Mouse (Mus musculus) stomach, embryonic 14.5 days (tissue): Measurements from ENCODE around the gene Creb3l4. TPM values are rescaled to one million over a fixed set of nuclear protein-coding genes. Genes with fewer than 3 reads are reported as not detected.

Experiments used
- ATAC-seq: fragments of 200-750 bp; cut with Nextera tagmentation; 2 replicates; pipeline ENCODE4 v1.8.0; 2017; ENCODE audit warnings: low read depth, moderate TSS enrichment; ENCODE audit not compliant: insufficient number of reproducible peaks, insufficient read depth, low FRiP score
- H3K27ac ChIP-seq: fragments of 300-500 bp; sonication (generic); 2 replicates; pipeline ENCODE4 v1.5.1; 2014; ENCODE audit warnings: mild to moderate bottlenecking, low read length, moderate library complexity, mixed read lengths
- H3K27me3 ChIP-seq: fragments of 300-500 bp; sonication (generic); 2 replicates; pipeline ENCODE4 v1.6.1; 2014; ENCODE audit warnings: low read length, control low read depth, mixed read lengths; ENCODE audit not compliant: control insufficient read depth, insufficient read depth
- H3K36me3 ChIP-seq: fragments of 300-500 bp; sonication (generic); 2 replicates; pipeline ENCODE4 v1.6.1; 2014; ENCODE audit warnings: mild to moderate bottlenecking, control low read depth, low read length, moderate library complexity, mixed read lengths; ENCODE audit not compliant: control insufficient read depth, insufficient read depth
- H3K4me1 ChIP-seq: fragments of 300-500 bp; sonication (generic); 2 replicates; pipeline ENCODE4 v1.6.1; 2014; ENCODE audit warnings: low read length, control low read depth, mixed read lengths; ENCODE audit not compliant: control insufficient read depth, insufficient read depth
- H3K4me2 ChIP-seq: fragments of 300-500 bp; sonication (generic); replicated peaks from 2 replicates; pipeline ENCODE4 v1.6.1; 2014; ENCODE audit warnings: low read depth, low read length, control low read depth
- H3K4me3 ChIP-seq: fragments of 300-500 bp; sonication (generic); 2 replicates; pipeline ENCODE4 v1.5.1; 2014; ENCODE audit warnings: low read depth, low read length, control low read depth
- H3K9ac ChIP-seq: fragments of 300-500 bp; sonication (generic); replicated peaks from 2 replicates; pipeline ENCODE4 v1.6.1; 2014; ENCODE audit warnings: low read depth, mild to moderate bottlenecking, control low read depth, low read length, moderate library complexity, mixed read lengths
- H3K9me3 ChIP-seq: fragments of 300-500 bp; sonication (generic); 2 replicates; pipeline ENCODE4 v1.6.1; 2016; ENCODE audit warnings: low read depth, low read length, control low read depth; ENCODE audit not compliant: control insufficient read depth
- WGBS: fragments of 180-500 bp; shearing (Covaris S2); extraction: QIAGEN DNeasy Blood & Tissue Kit; methylation state at CpG from one replicate; pipeline ENCODE4 v1.1.7; 2014; 5-methylcytosine and 5-hydroxymethylcytosine counted together
- polyA plus RNA-seq: library from polyadenylated mRNA; unstranded; fragments of >200 nt; fragmentation: Nextera tagmentation; extraction: Ambion mirVana; gene quantifications from 2 replicates; pipeline ENCODE4 v1.2.1, GENCODE M21; 2014

The Creb3l4 gene
- polyA plus RNA-seq, 1 experiment from 2014 or later, result 20.6 TPM

GRCm38 (mm10) chr3:90231507-90232333 lies 11.6 kb downstream of the Creb3l4 start, which contains the start of gene Jtb:
Gene Jtb (plus strand): TSS chr3:90231597.
- Histone ChIP-seq H3K4me1 (no peaks in the 10 kb centered on the region), H3K9me3 (no peaks in the 10 kb centered on the region), H3K4me3 (peak within 1 kb of the TSS; percentile 60), H3K9ac (peak within 1 kb of the TSS; percentile 63), H3K36me3 (peaks cover 26% of the 10 kb centered on the region), H3K27ac (peak within 1 kb of the TSS; percentile 85), H3K4me2 (peak within 1 kb of the TSS; percentile 70), H3K27me3 (no peaks in the 10 kb centered on the region)
- under 1% methylated on average over 59 of the region's 61 CpGs for WGBS
- peak; percentile 96 for ATAC-seq

- Histone ChIP-seq H3K27ac (no peak overlapping the region), H3K36me3 (peaks cover 21% of the 10 kb centered on the region), H3K27me3 (no peaks in the 10 kb centered on the region), H3K4me2 (peak overlapping the region; percentile 70), H3K9me3 (no peaks in the 10 kb centered on the region), H3K4me1 (no peaks in the 10 kb centered on the region), H3K9ac (no peak overlapping the region; the same call in 1 of the 2 replicates), H3K4me3 (peak overlapping the region; percentile 60)
- WGBS, result 15% methylated on average over 8 of the region's 8 CpGs
- no peak for ATAC-seq
Measured at GRCm38 (mm10) chr3:90231075-90231474, 12.2 kb downstream of the Creb3l4 start.

- H3K4me3 ChIP-seq, result no peak overlapping the region
- no peak for ATAC-seq
- WGBS, result 82% methylated on average over 10 of the region's 10 CpGs
- no peaks in the 10 kb centered on the region for H3K27me3 ChIP-seq
- H3K36me3 ChIP-seq, result peaks cover 10% of the 10 kb centered on the region; the same call in 1 of the 2 replicates
- H3K4me2 ChIP-seq, result no peak overlapping the region
- no peaks in the 10 kb centered on the region for H3K9me3 ChIP-seq
- peaks cover 13% of the 10 kb centered on the region; the same call in 1 of the 2 replicates for H3K4me1 ChIP-seq
- H3K9ac ChIP-seq, result no peak overlapping the region
- no peak overlapping the region for H3K27ac ChIP-seq
Measured at GRCm38 (mm10) chr3:90224331-90224730, 19.0 kb downstream of the Creb3l4 start.

GRCm38 (mm10) chr3:90222941-90223340 lies 20.4 kb downstream of the Creb3l4 start:
- Histone ChIP-seq H3K9ac (no peak overlapping the region), H3K27ac (no peak overlapping the region), H3K36me3 (peaks cover 10% of the 10 kb centered on the region; the same call in 1 of the 2 replicates), H3K4me3 (no peak overlapping the region), H3K9me3 (no peaks in the 10 kb centered on the region), H3K4me1 (peaks cover 13% of the 10 kb centered on the region; the same call in 1 of the 2 replicates), H3K27me3 (no peaks in the 10 kb centered on the region), H3K4me2 (no peak overlapping the region)
- no peak for ATAC-seq
- WGBS, result 70% methylated on average over 3 of the region's 3 CpGs

- 81% methylated on average over 4 of the region's 4 CpGs for WGBS
- H3K27ac ChIP-seq, result no peak overlapping the region
- H3K4me3 ChIP-seq, result no peak overlapping the region
- H3K4me2 ChIP-seq, result no peak overlapping the region
- H3K4me1 ChIP-seq, result peaks cover 13% of the 10 kb centered on the region; the same call in 1 of the 2 replicates
- H3K36me3 ChIP-seq, result peaks cover 10% of the 10 kb centered on the region; the same call in 1 of the 2 replicates
- H3K27me3 ChIP-seq, result no peaks in the 10 kb centered on the region
- no peaks in the 10 kb centered on the region for H3K9me3 ChIP-seq
- ATAC-seq, result no peak
- no peak overlapping the region for H3K9ac ChIP-seq
Measured at GRCm38 (mm10) chr3:90222455-90222854, 20.9 kb downstream of the Creb3l4 start.

- Histone ChIP-seq H3K4me1 (peaks cover 13% of the 10 kb centered on the region; the same call in 1 of the 2 replicates), H3K9ac (peak overlapping the region; percentile 45), H3K9me3 (no peaks in the 10 kb centered on the region), H3K4me2 (peak overlapping the region; percentile 51), H3K4me3 (peak overlapping the region; percentile 44), H3K36me3 (peaks cover 10% of the 10 kb centered on the region; the same call in 1 of the 2 replicates), H3K27ac (peak overlapping the region; percentile 77; the same call in 1 of the 2 replicates), H3K27me3 (no peaks in the 10 kb centered on the region)
- WGBS, result 15% methylated on average over 5 of the region's 5 CpGs
- ATAC-seq, result 0 out of 2 replicates have a peak, but pooled peaks have one; percentile 6
Measured at GRCm38 (mm10) chr3:90221123-90221522, 22.2 kb downstream of the Creb3l4 start.

GRCm38 (mm10) chr3:90220531-90220951 lies 22.8 kb downstream of the Creb3l4 start:
- 0% methylated on average over 19 of the region's 20 CpGs for WGBS
- peaks cover 13% of the 10 kb centered on the region; the same call in 1 of the 2 replicates for H3K4me1 ChIP-seq
- H3K9ac ChIP-seq, result peak overlapping the region; percentile 45
- ATAC-seq, result peak; percentile 89
- H3K36me3 ChIP-seq, result peaks cover 8% of the 10 kb centered on the region; the same call in 1 of the 2 replicates
- H3K27ac ChIP-seq, result peak overlapping the region; percentile 77
- H3K27me3 ChIP-seq, result no peaks in the 10 kb centered on the region
- peak overlapping the region; percentile 51 for H3K4me2 ChIP-seq
- no peaks in the 10 kb centered on the region for H3K9me3 ChIP-seq
- peak overlapping the region; percentile 44 for H3K4me3 ChIP-seq

GRCm38 (mm10) chr3:90220088-90220487 lies 23.2 kb downstream of the Creb3l4 start:
- peaks cover 13% of the 10 kb centered on the region; the same call in 1 of the 2 replicates for H3K4me1 ChIP-seq
- peak overlapping the region; percentile 51 for H3K4me2 ChIP-seq
- H3K9me3 ChIP-seq, result no peaks in the 10 kb centered on the region
- no peak overlapping the region for H3K9ac ChIP-seq
- H3K27ac ChIP-seq, result peak overlapping the region; percentile 77
- H3K36me3 ChIP-seq, result peaks cover 6% of the 10 kb centered on the region; the same call in 1 of the 2 replicates
- 8% methylated on average over 6 of the region's 6 CpGs for WGBS
- peak; percentile 35; the same call in 1 of the 2 replicates for ATAC-seq
- peak overlapping the region; percentile 44 for H3K4me3 ChIP-seq
- no peaks in the 10 kb centered on the region for H3K27me3 ChIP-seq
